Mouse (Mus musculus) gastrocnemius, postnatal 4 days (tissue): Measurements from ENCODE around the gene Pir. TPM values are rescaled to one million over a fixed set of nuclear protein-coding genes. Genes with fewer than 3 reads are reported as not detected.

Source experiments
- DNase-seq, 2 experiments: peaks; one replicate each; pipeline ENCODE4 v3.0.0; 2021 to 2022; ENCODE audit warnings: low spot score in 2 of 2, mixed read lengths in 2 of 2
- total RNA-seq, 2 experiments: library from RNA; stranded (reverse); gene quantifications; 2 replicates each; pipeline ENCODE4 v1.2.3; 2021

Gene Pir
- total RNA-seq, 2 experiments from 2014 or later, result 2.6 to 3.7 TPM

- DNase-seq, result no peak
These were observed 150.8 kb downstream of the Pir start for GRCm38 (mm10) chrX:164419955-164420354.

GRCm38 (mm10) chrX:164420518-164420917 is 151.3 kb downstream of the Pir start:
- DNase-seq, result no peak

Other genes starting within 250 kb of the Pir start
- gene Car5b, start 241.4 kb upstream of the Pir start, total RNA-seq, result 1 to 10 TPM; 1.9 to 2.0 TPM
- gene Siah1b, start 192.9 kb upstream of the Pir start, total RNA-seq, result 1 to 10 TPM; 7.2 to 9.2 TPM
- gene Cltrn, start 180.5 kb upstream of the Pir start, total RNA-seq, result not detected
- under 1 TPM; 0.54 TPM for gene Ace2, start 130.0 kb upstream of the Pir start, total RNA-seq
- gene Bmx, start 11.2 kb upstream of the Pir start, total RNA-seq, result 1 to 10 TPM in 1 of 2 experiments, under 1 TPM in 1; 0.88 to 1.2 TPM
- 1 to 10 TPM; 2.7 to 3.9 TPM for gene Vegfd, start 104.0 kb downstream of the Pir start, total RNA-seq
- gene Piga, start 150.4 kb downstream of the Pir start, total RNA-seq, result 1 to 10 TPM; 3.2 to 5.1 TPM
- gene Asb11, start 167.6 kb downstream of the Pir start, total RNA-seq, result 1 to 10 TPM; 5.3 to 7.7 TPM
- gene Asb9, start 237.0 kb downstream of the Pir start, total RNA-seq, result not detected